Mouse (Mus musculus): Measurements from ENCODE around the gene Myom1.

Gene Myom1

GRCm38 (mm10) chr17:71171161-71171560, 168.7 kb downstream of the Myom1 start:
- ChIA-PET CTCF (no interaction called here), POLR2A (interaction anchor here in 1 of 4 experiments (0.7 kb wide), 1 partner anchor 79 kb away, joined by 3 read pairs; no protein-coding TSS in a partner anchor)
